Mouse (Mus musculus) cortical plate, adult 2 months (tissue): ENCODE measurements around the gene Suclg2. TPM values are rescaled to one million over a fixed set of nuclear protein-coding genes. Genes with fewer than 3 reads are reported as not detected.

ENCODE experiments used
- H3K27ac ChIP-seq: fragments of 200-500 bp; 2 replicates; pipeline ENCODE4 v1.5.1; 2012; ENCODE audit warnings: low read length, control low read depth, inconsistent platforms; ENCODE audit not compliant: insufficient read depth
- H3K4me1 ChIP-seq: fragments of 200-500 bp; 2 replicates; pipeline ENCODE4 v1.6.1; 2011; ENCODE audit warnings: low read length; ENCODE audit not compliant: control insufficient read depth, insufficient read depth
- H3K4me3 ChIP-seq: fragments of 200-500 bp; 2 replicates; pipeline ENCODE4 v1.5.1; 2011; ENCODE audit warnings: mild to moderate bottlenecking, low read length, control low read depth; ENCODE audit not compliant: insufficient read depth
- CTCF ChIP-seq: fragments of 200-500 bp; IDR thresholded peaks from 2 replicates; pipeline ENCODE4 v1.5.1; 2011; ENCODE audit warnings: mild to moderate bottlenecking, control low read depth, low read length; ENCODE audit not compliant: insufficient read depth; ENCODE audit errors: extremely low read depth
- POLR2A ChIP-seq: fragments of 200-500 bp; IDR thresholded peaks from 2 replicates; pipeline ENCODE4 v1.6.1; 2011; ENCODE audit warnings: mild to moderate bottlenecking, low read length, control low read depth; ENCODE audit not compliant: insufficient read depth; ENCODE audit errors: extremely low read depth
- polyA plus RNA-seq: library from polyadenylated mRNA; depleted of rRNA; stranded (reverse); fragments of >200 nt; gene quantifications from 2 replicates; pipeline ENCODE4 v1.2.3, GENCODE M21; 2012

The Suclg2 gene
- polyA plus RNA-seq, 1 experiment = 19.3 TPM

DNA sequence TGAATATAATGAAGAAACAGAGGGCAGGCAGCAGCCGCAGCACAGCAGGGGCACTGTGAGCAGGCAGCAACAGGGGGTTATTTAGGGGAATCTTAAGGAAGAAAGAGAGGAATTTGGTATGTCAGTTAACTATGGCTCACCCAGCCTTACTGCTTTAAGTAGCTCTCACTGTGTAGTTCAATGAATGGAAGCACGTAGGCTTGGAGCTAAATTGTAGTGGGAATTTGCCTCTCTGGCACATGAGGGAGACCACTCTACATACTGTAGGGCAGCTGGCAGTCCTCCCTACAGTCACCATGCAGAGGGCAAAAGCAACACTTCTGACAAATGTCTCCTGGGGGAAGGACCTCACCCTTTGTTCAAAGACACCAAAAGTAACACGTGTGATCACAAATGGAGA lies 143.7 kb downstream of the Suclg2 start:
- no peak overlapping the region for H3K27ac ChIP-seq
- TF ChIP-seq POLR2A (no peak), CTCF (no peak)
- no peak overlapping the region for H3K4me3 ChIP-seq
- H3K4me1 ChIP-seq = no peaks in the 10 kb centered on the region

DNA sequence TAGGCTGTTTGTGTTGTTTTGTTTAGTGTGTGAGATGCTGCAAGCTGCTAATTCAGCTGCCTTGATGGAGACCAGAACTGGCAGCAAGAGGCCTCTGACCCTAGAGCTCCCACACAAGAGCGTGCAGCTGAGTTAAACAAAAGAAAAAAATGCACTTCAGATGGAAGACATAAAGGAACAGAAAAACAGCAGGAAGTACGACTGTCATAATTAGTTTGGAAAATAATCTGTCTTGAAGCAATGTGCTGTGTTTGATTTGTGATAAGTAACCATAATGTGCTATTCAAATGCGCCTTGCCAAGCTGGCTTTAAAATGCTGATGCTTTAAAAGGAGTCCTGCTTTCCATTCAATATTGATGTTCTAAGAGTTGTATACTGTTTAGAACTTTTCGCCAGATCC lies 144.2 kb downstream of the Suclg2 start:
- Histone ChIP-seq H3K4me1 (no peaks in the 10 kb centered on the region), H3K4me3 (no peak overlapping the region), H3K27ac (no peak overlapping the region)
- no peak for TF ChIP-seq CTCF
- no peak for TF ChIP-seq POLR2A

DNA sequence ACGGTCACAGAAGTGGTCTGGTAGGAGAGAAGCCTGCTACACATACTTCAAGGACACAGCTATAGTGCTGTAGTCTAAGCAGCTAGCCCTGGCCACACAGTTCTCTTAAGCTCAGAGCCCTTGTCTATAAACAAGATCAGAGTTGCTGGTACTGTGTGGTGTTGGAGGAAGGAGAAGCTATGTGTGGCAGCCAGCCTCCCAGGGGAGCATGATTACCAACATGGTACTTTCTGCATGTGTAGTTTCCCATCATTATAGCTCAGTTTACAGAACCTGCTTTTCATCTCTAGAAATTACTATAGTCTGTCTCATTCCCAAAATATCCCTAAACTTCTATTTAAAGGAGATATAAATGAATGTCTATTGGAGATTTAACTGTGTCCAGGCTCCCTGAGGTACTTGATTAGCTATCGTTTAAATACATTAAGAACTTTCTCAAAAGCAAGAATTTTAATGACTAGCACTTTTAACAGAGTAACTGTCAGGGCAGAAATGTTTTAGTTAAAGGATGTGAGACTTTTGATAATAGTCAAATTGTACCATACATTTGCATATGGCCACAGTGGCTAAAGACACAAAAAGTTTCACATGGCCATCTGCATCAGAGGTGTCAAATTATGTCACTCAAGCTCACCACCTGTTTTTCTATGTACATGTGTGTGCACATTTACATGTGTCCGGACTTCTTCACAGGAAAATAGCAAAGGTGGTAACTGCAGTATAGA lies 145.4 kb downstream of the Suclg2 start:
- H3K4me3 ChIP-seq = no peak overlapping the region
- TF ChIP-seq CTCF = no peak
- TF ChIP-seq POLR2A = no peak

DNA sequence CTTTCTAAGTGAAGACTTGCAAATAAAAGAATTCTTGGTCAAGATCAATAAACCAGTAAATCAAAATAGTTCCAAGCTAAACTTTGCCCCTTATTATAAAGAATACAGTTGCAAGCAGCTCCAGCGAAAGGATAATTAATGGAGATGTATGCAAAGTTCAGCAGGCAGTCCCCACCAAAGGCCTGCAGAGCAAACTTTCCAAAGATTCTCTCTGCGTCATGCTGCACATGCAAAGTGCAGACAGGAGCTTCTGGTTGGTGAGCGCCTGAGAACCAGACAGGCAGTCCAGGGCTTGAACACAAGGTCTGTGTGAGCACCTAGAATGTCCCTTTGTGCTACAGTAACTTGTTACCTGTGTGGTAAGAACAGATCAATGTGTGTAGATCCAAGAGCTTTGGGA lies 147.0 kb downstream of the Suclg2 start:
- Histone ChIP-seq H3K4me3 (no peak overlapping the region), H3K27ac (no peak overlapping the region), H3K4me1 (no peaks in the 10 kb centered on the region)
- TF ChIP-seq POLR2A (no peak), CTCF (no peak)

More for the DNA sequence above, 145.4 kb downstream of the Suclg2 start:
- Histone ChIP-seq H3K4me1 (no peaks in the 10 kb centered on the region), H3K27ac (no peak overlapping the region)

DNA sequence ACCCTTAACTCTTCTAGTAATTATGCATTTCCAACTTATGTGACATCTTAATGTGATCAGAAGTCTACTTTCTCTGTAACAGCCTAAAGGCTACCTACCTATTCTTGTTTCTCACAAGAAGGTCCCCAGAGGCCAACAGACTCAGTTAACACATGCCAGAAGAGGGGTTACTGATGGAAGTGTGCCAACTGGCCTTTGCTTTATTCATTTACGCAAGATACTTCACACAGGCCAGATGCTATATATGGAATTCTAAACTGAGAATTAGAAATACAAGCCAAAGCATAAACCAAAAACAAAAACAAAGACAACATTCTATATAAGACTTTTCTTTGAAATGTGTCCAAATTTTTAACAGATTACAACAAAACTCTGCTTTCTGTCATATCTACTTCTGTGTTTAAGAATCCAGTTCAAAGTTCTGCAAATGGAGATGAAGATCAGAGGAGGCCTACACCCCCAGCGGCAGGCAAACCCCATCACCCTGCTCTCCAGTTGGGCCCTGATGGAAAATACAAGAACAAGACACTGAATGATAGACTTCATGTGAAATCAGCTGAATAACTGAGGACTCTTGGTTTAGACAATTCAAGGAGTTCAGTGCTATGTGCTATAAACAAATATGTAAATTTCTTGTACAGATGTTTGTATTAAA lies 155.1 kb downstream of the Suclg2 start:
- no peak overlapping the region for H3K4me3 ChIP-seq
- H3K4me1 ChIP-seq = no peaks in the 10 kb centered on the region
- TF ChIP-seq CTCF = no peak
- no peak for TF ChIP-seq POLR2A
- no peak overlapping the region for H3K27ac ChIP-seq

DNA sequence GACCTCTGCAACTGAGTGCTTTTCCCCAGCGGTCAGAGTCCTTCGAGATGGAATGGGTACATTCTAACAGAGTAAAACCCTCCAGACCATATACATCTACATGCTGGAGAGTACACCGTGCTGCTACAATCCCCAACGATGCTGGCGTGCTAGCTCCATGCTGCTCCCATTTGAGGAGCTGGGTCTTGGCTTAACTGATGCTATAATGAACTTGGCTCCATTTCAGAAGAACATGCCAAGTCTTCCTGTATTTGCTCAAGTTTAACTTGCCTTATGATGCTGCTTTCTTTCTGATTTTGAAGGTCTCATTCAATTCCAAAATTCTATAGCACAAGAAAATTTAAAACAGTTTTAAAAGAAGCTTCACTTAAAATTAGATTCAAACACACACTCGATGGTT lies 162.3 kb downstream of the Suclg2 start:
- Histone ChIP-seq H3K4me1 (no peaks in the 10 kb centered on the region), H3K27ac (no peak overlapping the region), H3K4me3 (no peak overlapping the region)
- TF ChIP-seq CTCF (no peak), POLR2A (no peak)

DNA sequence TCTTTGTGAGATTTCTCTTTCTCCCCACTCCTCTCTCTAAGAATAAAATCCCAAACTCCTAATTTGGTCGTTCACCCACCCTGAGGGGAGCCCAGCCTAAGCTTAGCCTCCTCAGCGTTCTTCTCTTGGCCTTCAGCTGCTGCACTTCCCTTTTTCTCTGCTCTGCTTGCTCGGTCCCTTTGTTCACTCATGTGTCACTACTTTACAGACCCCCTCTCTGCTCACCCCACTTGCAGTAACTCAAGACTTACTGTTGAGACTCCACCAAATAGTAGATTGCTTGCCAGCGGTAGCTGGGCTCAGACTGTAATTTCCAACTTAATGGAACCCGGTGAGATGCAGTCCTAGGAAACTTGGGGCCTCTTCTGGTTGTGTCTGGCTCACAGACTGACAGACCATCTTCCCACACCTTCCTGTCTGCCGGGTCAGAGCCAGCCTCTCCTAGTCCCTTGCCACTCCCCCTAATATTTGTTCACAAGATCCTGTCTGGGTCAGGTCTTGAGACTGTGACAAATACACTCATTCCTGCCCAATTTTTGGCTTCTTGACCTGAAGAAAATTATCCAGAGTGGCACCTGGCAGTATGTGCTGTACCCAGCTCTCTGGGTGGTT lies 166.2 kb downstream of the Suclg2 start:
- H3K4me1 ChIP-seq = no peaks in the 10 kb centered on the region
- H3K4me3 ChIP-seq = no peak overlapping the region
- TF ChIP-seq CTCF (no peak), POLR2A (no peak)
- H3K27ac ChIP-seq = no peak overlapping the region

DNA sequence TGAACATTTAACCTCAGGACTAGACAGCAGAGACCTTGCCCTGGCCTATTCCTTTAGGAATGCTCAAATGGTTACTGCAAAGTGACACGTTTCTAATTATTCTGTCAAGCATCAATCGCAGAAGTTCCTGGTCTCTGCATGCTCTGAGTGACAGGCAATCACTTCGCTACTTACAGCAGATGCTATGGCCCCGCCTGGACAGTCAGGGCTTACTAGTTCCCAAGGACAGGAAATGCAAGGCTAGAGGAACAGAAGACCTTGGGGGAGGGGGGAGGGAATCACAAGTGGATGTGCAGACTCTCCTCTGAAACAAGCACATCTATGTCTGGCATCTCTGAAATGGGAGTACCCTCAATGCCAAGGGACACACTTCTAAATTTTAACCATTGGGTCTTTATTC lies 167.6 kb downstream of the Suclg2 start:
- Histone ChIP-seq H3K4me1 (no peaks in the 10 kb centered on the region), H3K27ac (no peak overlapping the region), H3K4me3 (no peak overlapping the region)
- no peak for TF ChIP-seq CTCF
- TF ChIP-seq POLR2A = no peak

DNA sequence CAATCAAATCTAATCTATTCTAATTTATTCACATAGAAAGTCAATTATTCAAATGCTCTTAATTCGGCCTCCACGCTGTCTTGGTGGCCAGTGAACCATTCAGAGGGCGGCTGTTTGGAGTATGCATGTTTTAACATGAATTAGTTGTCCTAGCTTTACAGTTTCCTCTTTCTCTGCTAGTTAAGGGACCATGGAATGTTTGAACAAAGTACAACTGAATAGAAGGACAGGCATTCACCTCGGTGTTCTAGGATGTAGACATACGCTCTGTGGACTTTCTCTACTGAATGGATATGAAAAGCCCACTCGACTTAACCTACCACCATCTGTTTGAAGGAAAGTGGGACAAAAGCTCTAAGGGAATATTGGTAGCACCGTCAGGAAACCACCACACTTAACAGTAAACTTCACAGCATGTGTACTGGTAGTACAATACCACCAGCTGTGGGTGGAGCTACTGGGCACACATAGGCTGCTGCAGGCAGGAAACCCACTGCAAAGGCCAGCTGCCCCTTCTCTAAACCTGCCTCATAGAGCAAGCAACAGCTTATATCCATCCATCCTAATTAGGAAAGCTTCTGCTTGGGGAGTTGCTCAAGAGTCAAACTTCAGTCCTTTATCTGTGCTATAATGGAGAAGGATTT lies 172.3 kb downstream of the Suclg2 start:
- H3K4me3 ChIP-seq = no peak overlapping the region
- H3K4me1 ChIP-seq = no peaks in the 10 kb centered on the region
- H3K27ac ChIP-seq = no peak overlapping the region
- TF ChIP-seq POLR2A = no peak
- TF ChIP-seq CTCF = no peak

DNA sequence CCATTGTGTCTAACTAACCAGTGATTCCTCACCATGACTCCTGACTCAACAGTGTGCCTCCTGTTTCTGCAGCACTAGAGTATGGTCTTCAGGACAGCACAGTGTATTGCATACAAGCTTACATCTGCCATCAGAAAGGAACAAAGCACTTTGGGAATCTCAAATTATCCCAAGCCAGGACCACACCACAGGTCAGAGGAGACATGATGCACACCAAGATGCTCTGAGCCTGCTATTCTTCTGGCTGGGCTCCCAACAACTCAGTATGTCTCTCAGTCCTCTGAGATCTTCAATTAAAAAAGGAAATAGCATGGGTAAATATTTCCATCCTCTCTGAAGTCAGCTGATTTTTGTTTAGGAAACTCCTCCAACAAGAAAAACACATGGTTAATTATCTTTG lies 172.9 kb downstream of the Suclg2 start:
- H3K4me3 ChIP-seq = no peak overlapping the region
- H3K4me1 ChIP-seq = no peaks in the 10 kb centered on the region
- no peak overlapping the region for H3K27ac ChIP-seq
- TF ChIP-seq POLR2A (no peak), CTCF (no peak)
